Mouse (Mus musculus) right cerebral cortex, postnatal 25 days (tissue): ENCODE measurements at regions not wholly inside any gene's neighbourhood (a gene's known extent, or its start where the extent isn't known, plus 50 kb on each side); places are given as distances from the start of the nearest gene placed in this dataset.

Source experiments
- DNase-seq: peaks from one replicate; pipeline ENCODE4 v3.0.0; 2022

DNA sequence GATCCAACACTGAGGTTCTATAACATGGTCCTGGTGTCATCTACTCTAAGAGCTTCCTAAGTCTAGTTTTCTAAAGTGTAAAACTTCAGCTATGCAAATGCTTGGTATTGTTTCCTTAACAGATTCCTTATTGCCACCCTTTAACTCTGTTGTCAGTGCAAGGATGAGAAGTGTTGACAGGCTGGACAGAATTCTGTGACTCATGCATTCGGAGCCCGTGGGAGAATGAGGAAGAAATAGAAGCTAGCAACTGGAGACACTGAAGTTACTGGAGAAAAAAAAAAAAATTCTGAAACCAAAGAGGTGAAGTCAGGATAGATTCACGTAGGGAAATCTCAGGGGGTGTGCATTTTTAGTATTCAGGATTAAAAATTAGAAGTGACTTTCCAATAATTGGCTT, 128.6 kb upstream of the Pum3 start:
- no peak for DNase-seq

DNA sequence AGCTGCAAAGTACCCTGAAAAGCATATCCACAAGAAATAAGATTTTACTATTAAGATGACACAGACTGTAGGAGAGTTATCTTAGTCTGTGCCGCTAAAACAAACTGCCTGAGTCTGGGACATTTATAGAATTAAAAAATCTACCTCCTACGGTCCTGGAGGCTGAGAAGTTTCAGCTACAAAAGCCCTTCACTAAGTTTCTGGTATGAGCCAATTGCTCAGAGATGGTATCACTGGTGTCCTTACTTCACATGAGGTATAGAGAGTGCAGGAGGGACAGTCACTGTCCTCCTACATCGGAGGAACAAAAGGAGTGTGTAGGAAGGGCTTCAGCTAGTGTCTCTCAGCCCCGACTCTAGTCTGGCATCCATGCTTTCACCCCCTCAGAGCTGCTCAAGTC, 127.1 kb upstream of the Pum3 start:
- no peak for DNase-seq

GRCm38 (mm10) chr19:27554841-27555240, 125.2 kb upstream of the Pum3 start:
- DNase-seq: peak; percentile 40

DNA sequence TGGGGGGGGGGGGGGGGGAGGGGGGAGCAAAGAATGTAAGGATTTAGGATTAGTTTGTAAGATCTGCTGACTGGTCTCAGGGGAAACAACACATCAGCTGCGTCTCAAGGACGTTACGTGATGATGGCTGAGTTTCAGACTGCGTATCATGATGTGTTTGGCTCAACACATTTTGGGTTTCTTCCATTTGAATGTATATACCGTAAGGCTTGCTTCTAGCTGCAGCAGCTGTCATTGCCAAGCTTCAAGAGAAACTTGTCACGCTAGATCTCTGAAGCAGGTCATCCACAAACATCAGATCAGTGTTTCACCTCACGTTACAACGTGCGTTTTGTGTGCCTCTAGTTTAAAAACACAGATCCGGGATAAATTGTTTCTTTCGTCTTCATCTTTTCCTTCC, 123.6 kb upstream of the Pum3 start:
- no peak for DNase-seq

- no peak for DNase-seq
Observed at GRCm38 (mm10) chr19:27537746-27538145, 108.1 kb upstream of the Pum3 start.

DNA sequence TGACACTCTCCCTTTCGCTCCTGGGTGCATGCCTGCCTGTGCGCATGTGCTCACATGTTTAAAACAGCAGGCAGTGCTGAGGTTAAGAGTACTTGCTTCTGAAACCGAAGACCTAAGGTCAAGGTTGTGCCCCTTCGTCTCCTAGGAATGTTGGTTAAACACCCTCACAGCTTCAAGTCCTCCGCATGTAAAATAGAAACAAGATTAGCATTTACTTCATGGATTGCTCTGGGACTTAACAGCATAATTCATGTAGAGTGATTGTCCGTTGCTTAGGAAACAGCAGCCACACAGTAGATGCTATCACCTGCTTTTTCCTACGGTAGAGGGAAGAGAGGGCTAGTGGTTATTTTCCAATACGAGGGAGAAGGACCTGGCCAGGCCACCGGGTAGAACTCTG, 107.4 kb upstream of the Pum3 start:
- DNase-seq: no peak

GRCm38 (mm10) chr19:27527940-27528558, 98.4 kb upstream of the Pum3 start:
- no peak for DNase-seq

- DNase-seq: no peak
Observed at GRCm38 (mm10) chr19:27519326-27520061, 89.9 kb upstream of the Pum3 start.

DNA sequence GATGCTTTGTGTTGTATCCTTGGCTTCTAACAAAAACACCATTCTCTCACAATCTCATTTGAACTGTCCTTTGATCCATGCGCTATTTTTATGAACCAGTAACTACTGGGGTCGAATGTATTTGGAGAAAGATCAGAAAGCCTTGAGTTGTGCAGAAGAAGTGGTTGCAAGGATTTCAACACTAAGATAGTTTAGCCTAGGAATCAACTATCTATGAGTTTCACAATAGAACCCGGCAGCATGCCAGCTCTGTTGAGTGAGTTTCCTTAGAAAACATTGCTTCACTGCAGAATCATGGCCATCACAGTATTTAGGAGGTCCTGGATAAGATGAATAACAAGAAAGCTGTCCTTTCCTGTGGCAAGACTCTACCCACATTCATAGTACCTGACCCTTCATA, 84.6 kb upstream of the Pum3 start:
- no peak for DNase-seq

GRCm38 (mm10) chr19:27513535-27513934, 83.9 kb upstream of the Pum3 start:
- DNase-seq: no peak

GRCm38 (mm10) chr19:27511340-27511739, 81.7 kb upstream of the Pum3 start:
- DNase-seq: no peak

GRCm38 (mm10) chr19:27509956-27510639, 80.5 kb upstream of the Pum3 start:
- peak; percentile 74 for DNase-seq

GRCm38 (mm10) chr19:27498278-27498677, 68.7 kb upstream of the Pum3 start:
- DNase-seq: no peak

GRCm38 (mm10) chr19:27492468-27492867, 62.8 kb upstream of the Pum3 start:
- DNase-seq: no peak

- DNase-seq: no peak
Observed at GRCm38 (mm10) chr19:27491873-27492272, 62.2 kb upstream of the Pum3 start.

DNA sequence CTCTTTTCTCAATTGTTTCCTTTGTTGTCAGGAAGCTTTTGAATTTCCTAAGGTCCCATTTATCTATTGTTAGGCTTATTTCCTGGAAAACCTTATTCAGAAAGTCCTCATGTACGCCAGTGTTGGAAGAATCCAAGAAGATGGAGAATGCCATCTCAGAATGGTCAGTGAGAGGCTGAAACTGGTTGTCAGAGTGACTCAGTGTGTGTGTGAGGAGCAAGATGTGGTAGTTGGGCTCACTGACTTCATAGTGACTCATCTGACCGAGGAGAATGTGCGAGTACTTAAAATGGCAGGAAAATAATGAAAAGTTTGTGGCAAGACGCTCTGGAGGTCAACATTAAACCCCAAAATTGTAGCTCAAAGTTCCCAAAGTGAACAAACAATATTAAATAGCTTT, 59.4 kb upstream of the Pum3 start:
- DNase-seq: no peak
